16 mouse cellular contexts compared by ENCODE assay signal in genomic region chr13:77018851-77019250, GRCm38 (mm10).
DNase-seq lines count a peak whose midpoint lies in the region; ATAC-seq lines count a peak whose summit lies in the region.
"Had no signal": no experiment of that assay in that cellular context is flagged by ENCODE, and none has a peak within 500 bp of the region (broad histone marks: within the 10 kb centered on the region; RNA-seq: fewer than 3 reads in every experiment).

No protein-coding gene starts in this region.

- peak; percentile 91 for ATAC-seq in frontal cortex, adult (ENCODE audit: low TSS enrichment)
- ATAC-seq: activated CD4-positive, CD25-positive, alpha-beta regulatory T cell, adult 4 months; forebrain, embryonic 13.5 days; forebrain, embryonic 15.5 days; Patski had no signal

- DNase-seq in frontal cortex, postnatal 25 days (ENCODE audit: low spot score in 2 of 2), result no peak
- DNase-seq in brain, adult 2 months (ENCODE audit: low read depth, low spot score), result peak; percentile 43
- DNase-seq in testis, postnatal 14 days (ENCODE audit: low spot score), result no peak
- DNase-seq in urinary bladder, postnatal 14 days (ENCODE audit: low spot score), result no peak
- DNase-seq: adrenal gland, adult 8-10 months; adrenal gland, postnatal 25 days; cerebellum, adult 11-12 months; cerebellum, adult 2 months; cerebellum, adult 9-10 months; cerebellum, postnatal 10 days; cerebellum, postnatal 25 days had no signal
